Mouse (Mus musculus) stomach, postnatal 0 days (tissue): ENCODE measurements at regions not wholly inside any gene's neighbourhood (a gene's known extent, or its start where the extent isn't known, plus 50 kb on each side); places are given as distances from the start of the nearest gene placed in this dataset.

Source experiments
- CTCF ChIP-seq: IDR thresholded peaks from 2 replicates; pipeline ENCODE4 v1.5.1; 2016; ENCODE audit warnings: antibody characterized with exemption, low read depth, mild to moderate bottlenecking, moderate library complexity
- EP300 ChIP-seq: optimal IDR thresholded peaks from 2 replicates; pipeline ENCODE3; 2016; ENCODE audit warnings: antibody characterized with exemption

DNA sequence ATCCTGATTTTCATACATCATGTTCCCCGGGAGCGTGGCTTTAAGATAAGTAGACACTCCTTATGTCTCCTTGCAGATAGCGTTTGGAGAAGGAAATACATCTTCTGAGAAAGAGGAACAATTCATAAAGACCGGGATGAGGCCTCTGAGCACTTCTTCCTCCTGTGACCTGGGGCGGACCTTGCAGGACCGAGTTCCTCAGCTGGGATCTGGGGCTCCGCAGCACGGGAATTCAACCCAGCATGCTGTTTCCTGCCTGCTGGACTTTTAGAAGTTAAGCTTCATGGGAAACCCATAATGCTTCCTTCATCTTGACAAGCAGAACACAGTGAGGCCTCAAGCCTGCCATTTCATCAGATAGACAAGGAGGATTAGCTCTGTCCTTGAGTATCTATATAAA lies 491.4 kb downstream of the Fam19a5 start:
- TF ChIP-seq CTCF (no peak), EP300 (no peak)
